Mouse (Mus musculus): ENCODE results near the gene Kif1b.

- TF ChIP-seq CTCF (IDR thresholded peaks at IDR 0.05; ENCODE audit: control insufficient read depth, insufficient read depth, insufficient read length) (no peak), FOSL1 (IDR thresholded peaks at IDR 0.05; ENCODE audit: insufficient read depth, low read length, poor library complexity, severe bottlenecking) (no peak)
Measured at GRCm38 (mm10) chr4:149191103-149191502, 116.4 kb downstream of the Kif1b start.

Measured in C2C12 (cell line).